Mouse (Mus musculus) C2C12 (cell line): Measurements from ENCODE around the gene Sypl.

ENCODE experiments used
- CEBPB ChIP-seq: IDR thresholded peaks from one replicate; pipeline ENCODE4 v1.6.1; 2011; ENCODE audit warnings: low read depth, mild to moderate bottlenecking, control low read depth, moderate library complexity
- CTCF ChIP-seq: IDR thresholded peaks from one replicate; pipeline ENCODE4 v1.5.1; 2011; ENCODE audit not compliant: control insufficient read depth, insufficient read depth, insufficient read length
- FOSL1 ChIP-seq: IDR thresholded peaks from one replicate; pipeline ENCODE4 v1.8.0; 2011; ENCODE audit warnings: mild to moderate bottlenecking, low read length; ENCODE audit not compliant: poor library complexity, insufficient read depth, severe bottlenecking
- MAX ChIP-seq: IDR thresholded peaks from one replicate; pipeline ENCODE4 v1.6.1; 2011; ENCODE audit warnings: mild to moderate bottlenecking, control low read depth
- MYOD1 ChIP-seq: IDR thresholded peaks from one replicate; pipeline ENCODE4 v1.6.1; 2011; ENCODE audit warnings: low read depth; ENCODE audit not compliant: control insufficient read depth, insufficient read length
- MYOG ChIP-seq: IDR thresholded peaks from one replicate; pipeline ENCODE4 v1.6.1; 2011; ENCODE audit not compliant: control insufficient read depth, insufficient read length; ENCODE audit errors: extremely low read depth
- USF1 ChIP-seq: IDR thresholded peaks from one replicate; pipeline ENCODE4 v1.6.1; 2011; ENCODE audit warnings: low read depth, mild to moderate bottlenecking, control low read depth, moderate library complexity

DNA sequence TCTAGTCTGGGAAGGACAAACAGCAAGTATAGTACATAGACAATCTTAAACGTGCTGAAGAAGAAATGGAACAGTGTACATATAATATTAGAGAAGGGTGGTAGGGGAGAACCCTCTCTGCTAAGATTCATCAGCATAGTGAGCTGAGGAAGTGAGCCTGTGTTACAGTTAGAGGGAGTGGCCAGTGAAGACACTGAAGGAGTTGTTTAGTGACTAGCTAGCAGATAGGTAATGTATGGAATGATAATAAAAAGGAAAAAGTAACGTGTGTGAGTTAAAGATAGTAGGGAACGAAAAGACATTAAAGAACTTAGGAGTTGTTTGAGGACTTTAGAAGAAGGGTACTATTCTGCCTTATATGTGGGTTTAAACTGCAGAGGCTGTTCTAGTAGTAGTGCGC, 10.2 kb downstream of the Sypl start:
- TF ChIP-seq USF1: no peak
- TF ChIP-seq CTCF: no peak
- no peak for TF ChIP-seq MYOD1
- no peak for TF ChIP-seq MAX
- TF ChIP-seq FOSL1: no peak
- no peak for TF ChIP-seq CEBPB
- no peak for TF ChIP-seq MYOG
